Mouse (Mus musculus): ENCODE results near the gene Sucla2. TPM values are rescaled to one million over a fixed set of nuclear protein-coding genes. Genes with fewer than 3 reads are reported as not detected.

Gene Sucla2
- total RNA-seq (2014; rRNA removed) = 137 and 183 TPM in 2 replicates
- polyA plus RNA-seq (2012; rRNA removed) = 36.5 and 38.1 TPM in 2 replicates

DNA sequence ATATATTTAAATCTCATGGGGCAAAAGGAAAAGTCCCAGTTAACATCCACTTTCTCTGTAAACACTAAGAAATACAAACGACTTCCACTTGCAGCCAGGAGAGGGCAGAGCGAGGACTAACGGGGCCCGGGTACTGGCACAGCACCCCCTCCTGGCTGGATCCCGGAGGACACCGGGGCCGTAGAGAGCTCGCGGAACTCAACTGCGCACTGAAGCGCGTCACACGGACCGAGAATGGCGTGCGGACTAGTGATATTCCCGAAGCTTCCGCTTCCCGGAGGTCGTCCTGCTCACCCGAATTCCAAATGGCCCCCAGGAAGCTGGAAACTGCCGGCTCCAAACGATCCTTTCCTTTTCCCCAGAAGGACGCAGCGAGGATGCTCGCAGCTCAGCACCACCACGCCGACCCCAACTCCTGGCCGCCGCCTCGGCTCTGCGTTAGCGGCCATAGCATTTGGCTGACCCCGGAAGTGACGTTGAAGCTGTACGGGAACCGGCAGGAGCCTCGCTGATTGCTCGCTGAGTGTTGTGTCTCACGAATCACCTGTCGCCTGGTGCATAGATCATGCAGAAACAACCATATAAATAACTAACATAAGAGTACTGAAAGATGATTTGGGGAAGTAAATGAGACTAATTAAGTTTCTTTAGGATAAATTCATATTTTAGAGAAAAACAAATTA is at the start of gene Sucla2:
Gene Sucla2, plus strand, starts transcription at position 554 of the 683 bp plus-strand sequence.
- Histone ChIP-seq H3K4me3 (ENCODE audit: insufficient read depth, low read depth, low read length) (peak within 1 kb of the TSS; percentile 63), H3K36me3 (ENCODE audit: control insufficient read depth, insufficient read depth, low read length) (no peaks in the 10 kb centered on the region), H3K9ac (ENCODE audit: low read depth, low read length) (peak within 1 kb of the TSS; percentile 63), H3K27ac (replicated peaks; ENCODE audit: insufficient read depth, low read depth, low read length) (peak within 1 kb of the TSS; percentile 92), H3K4me1 (ENCODE audit: control insufficient read depth, insufficient read depth, low read length) (peaks cover 2% of the 10 kb centered on the region; the same call in 1 of the 2 replicates), H3K79me2 (ENCODE audit: control insufficient read depth, insufficient read depth, low read length) (no peaks in the 10 kb centered on the region), H3K27me3 (ENCODE audit: control insufficient read depth, insufficient read depth, low read length) (no peaks in the 10 kb centered on the region)
- no peak for TF ChIP-seq POLR2A (IDR thresholded peaks at IDR 0.05; ENCODE audit: extremely low read depth, insufficient read depth, low read length)
- peak; percentile 99 for TF ChIP-seq CTCF (IDR thresholded peaks at IDR 0.05; ENCODE audit: low read depth, low read length)
- WGBS = under 1% methylated on average over 41 of the region's 41 CpGs
- peak; percentile 86 for DNase-seq (ENCODE audit: extremely low read depth, low read depth, low spot score)

- Histone ChIP-seq H3K36me3 (ENCODE audit: control insufficient read depth, insufficient read depth, low read length) (no peaks in the 10 kb centered on the region), H3K4me3 (ENCODE audit: insufficient read depth, low read depth, low read length) (no peak overlapping the region), H3K79me2 (ENCODE audit: control insufficient read depth, insufficient read depth, low read length) (no peaks in the 10 kb centered on the region), H3K9ac (ENCODE audit: low read depth, low read length) (no peak overlapping the region), H3K4me1 (ENCODE audit: control insufficient read depth, insufficient read depth, low read length) (peaks cover 10% of the 10 kb centered on the region), H3K27ac (replicated peaks; ENCODE audit: insufficient read depth, low read depth, low read length) (0 out of 2 replicates have a peak overlapping the region, but pooled peaks have one; percentile 22), H3K27me3 (ENCODE audit: control insufficient read depth, insufficient read depth, low read length) (no peaks in the 10 kb centered on the region)
- DNase-seq (ENCODE audit: extremely low read depth, low read depth, low spot score) = peak; percentile 21
- WGBS = 69% methylated on average over 7 of the region's 7 CpGs
- TF ChIP-seq POLR2A (IDR thresholded peaks at IDR 0.05; ENCODE audit: extremely low read depth, insufficient read depth, low read length) = no peak
- no peak for TF ChIP-seq CTCF (IDR thresholded peaks at IDR 0.05; ENCODE audit: low read depth, low read length)
Observed at GRCm38 (mm10) chr14:73475506-73475905, 49.6 kb upstream of the Sucla2 start.

GRCm38 (mm10) chr14:73476361-73476934 is 48.7 kb upstream of the Sucla2 start:
- Histone ChIP-seq H3K27ac (replicated peaks; ENCODE audit: insufficient read depth, low read depth, low read length) (no peak overlapping the region), H3K36me3 (ENCODE audit: control insufficient read depth, insufficient read depth, low read length) (no peaks in the 10 kb centered on the region), H3K4me3 (ENCODE audit: insufficient read depth, low read depth, low read length) (no peak overlapping the region), H3K9ac (ENCODE audit: low read depth, low read length) (no peak overlapping the region), H3K27me3 (ENCODE audit: control insufficient read depth, insufficient read depth, low read length) (no peaks in the 10 kb centered on the region), H3K79me2 (ENCODE audit: control insufficient read depth, insufficient read depth, low read length) (no peaks in the 10 kb centered on the region), H3K4me1 (ENCODE audit: control insufficient read depth, insufficient read depth, low read length) (peaks cover 10% of the 10 kb centered on the region)
- no peak for TF ChIP-seq CTCF (IDR thresholded peaks at IDR 0.05; ENCODE audit: low read depth, low read length)
- TF ChIP-seq POLR2A (IDR thresholded peaks at IDR 0.05; ENCODE audit: extremely low read depth, insufficient read depth, low read length) = no peak
- 92% methylated on average over 8 of the region's 8 CpGs for WGBS
- no peak for DNase-seq (ENCODE audit: extremely low read depth, low read depth, low spot score)

DNA sequence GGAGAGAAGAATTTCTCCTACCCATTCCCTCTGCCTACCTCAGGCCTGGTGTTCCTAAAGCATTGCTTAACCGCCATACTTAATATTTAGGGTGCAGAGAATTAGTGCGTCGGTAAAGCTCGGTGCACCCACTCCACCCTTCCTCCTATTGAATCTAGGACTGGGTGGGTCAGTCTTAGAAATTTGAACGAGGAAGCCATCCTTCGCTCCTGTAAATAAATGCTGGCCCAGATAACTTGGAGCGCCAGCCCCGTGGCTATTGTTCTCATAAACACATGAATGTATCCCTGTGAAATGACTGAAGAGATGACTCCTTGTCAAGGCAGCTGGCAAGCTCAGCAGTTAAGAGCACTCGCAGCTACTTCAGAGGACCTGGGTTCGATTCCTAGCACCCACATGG is 48.0 kb upstream of the Sucla2 start:
- 95% methylated on average over 10 of the region's 10 CpGs for WGBS
- Histone ChIP-seq H3K27ac (replicated peaks; ENCODE audit: insufficient read depth, low read depth, low read length) (no peak overlapping the region), H3K4me3 (ENCODE audit: insufficient read depth, low read depth, low read length) (no peak overlapping the region), H3K27me3 (ENCODE audit: control insufficient read depth, insufficient read depth, low read length) (no peaks in the 10 kb centered on the region), H3K36me3 (ENCODE audit: control insufficient read depth, insufficient read depth, low read length) (no peaks in the 10 kb centered on the region), H3K9ac (ENCODE audit: low read depth, low read length) (no peak overlapping the region), H3K79me2 (ENCODE audit: control insufficient read depth, insufficient read depth, low read length) (no peaks in the 10 kb centered on the region), H3K4me1 (ENCODE audit: control insufficient read depth, insufficient read depth, low read length) (peaks cover 10% of the 10 kb centered on the region)
- TF ChIP-seq CTCF (IDR thresholded peaks at IDR 0.05; ENCODE audit: low read depth, low read length) (no peak), POLR2A (IDR thresholded peaks at IDR 0.05; ENCODE audit: extremely low read depth, insufficient read depth, low read length) (no peak)
- no peak for DNase-seq (ENCODE audit: extremely low read depth, low read depth, low spot score)

DNA sequence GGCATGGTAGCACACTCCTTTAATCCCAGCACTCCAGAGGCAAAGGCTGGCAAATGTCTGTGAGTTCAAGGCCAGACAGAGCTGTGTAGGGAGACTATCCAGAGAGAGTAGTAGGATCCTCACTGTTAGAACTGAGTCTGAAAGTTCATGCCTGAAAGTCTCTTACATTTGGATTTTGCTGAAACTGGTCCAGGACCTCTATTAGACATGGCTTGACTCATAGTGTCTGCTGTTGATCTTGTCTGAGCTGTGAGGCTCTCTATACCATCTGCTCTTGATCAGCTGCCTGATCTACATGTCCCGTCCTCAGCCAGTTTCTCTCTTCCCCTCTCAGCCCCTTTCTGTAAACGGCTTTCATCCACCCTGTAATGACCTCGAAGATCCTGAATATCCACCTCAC is 46.8 kb upstream of the Sucla2 start:
- Histone ChIP-seq H3K27ac (replicated peaks; ENCODE audit: insufficient read depth, low read depth, low read length) (no peak overlapping the region), H3K4me3 (ENCODE audit: insufficient read depth, low read depth, low read length) (no peak overlapping the region), H3K4me1 (ENCODE audit: control insufficient read depth, insufficient read depth, low read length) (peaks cover 10% of the 10 kb centered on the region), H3K79me2 (ENCODE audit: control insufficient read depth, insufficient read depth, low read length) (no peaks in the 10 kb centered on the region), H3K9ac (ENCODE audit: low read depth, low read length) (no peak overlapping the region), H3K27me3 (ENCODE audit: control insufficient read depth, insufficient read depth, low read length) (no peaks in the 10 kb centered on the region), H3K36me3 (ENCODE audit: control insufficient read depth, insufficient read depth, low read length) (no peaks in the 10 kb centered on the region)
- DNase-seq (ENCODE audit: extremely low read depth, low read depth, low spot score) = no peak
- TF ChIP-seq CTCF (IDR thresholded peaks at IDR 0.05; ENCODE audit: low read depth, low read length) = no peak
- TF ChIP-seq POLR2A (IDR thresholded peaks at IDR 0.05; ENCODE audit: extremely low read depth, insufficient read depth, low read length) = no peak
- WGBS = 94% methylated on average over 3 of the region's 3 CpGs

DNA sequence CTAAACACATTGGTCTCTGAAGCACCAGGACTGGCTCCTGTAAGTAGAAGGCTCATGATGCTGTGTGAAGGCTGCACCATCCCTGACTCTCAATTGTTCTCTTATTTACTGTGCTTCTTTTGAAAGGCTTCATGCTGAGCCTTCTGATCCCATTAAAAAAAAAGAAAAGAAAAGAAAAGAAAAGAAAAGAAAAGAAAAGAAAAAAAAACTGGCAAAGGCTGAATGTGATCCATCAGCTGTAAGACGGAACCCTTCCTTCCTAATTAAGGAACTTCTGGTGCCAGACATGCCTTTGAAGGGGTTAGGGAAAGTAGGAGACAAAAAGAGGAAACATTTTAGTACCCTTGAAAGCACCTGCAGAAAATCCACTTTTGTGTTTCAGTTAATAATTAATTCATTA is 45.3 kb upstream of the Sucla2 start:
- TF ChIP-seq CTCF (IDR thresholded peaks at IDR 0.05; ENCODE audit: low read depth, low read length) (no peak), POLR2A (IDR thresholded peaks at IDR 0.05; ENCODE audit: extremely low read depth, insufficient read depth, low read length) (no peak)

More for the DNA sequence above, 45.3 kb upstream of the Sucla2 start:
- H3K4me3 ChIP-seq (ENCODE audit: insufficient read depth, low read depth, low read length) = no peak overlapping the region
- no peaks in the 10 kb centered on the region for H3K36me3 ChIP-seq (ENCODE audit: control insufficient read depth, insufficient read depth, low read length)
- no peak overlapping the region for H3K9ac ChIP-seq (ENCODE audit: low read depth, low read length)
- no peak overlapping the region for H3K27ac ChIP-seq (replicated peaks; ENCODE audit: insufficient read depth, low read depth, low read length)
- H3K4me1 ChIP-seq (ENCODE audit: control insufficient read depth, insufficient read depth, low read length) = peaks cover 1% of the 10 kb centered on the region; the same call in 1 of the 2 replicates
- no peaks in the 10 kb centered on the region for H3K79me2 ChIP-seq (ENCODE audit: control insufficient read depth, insufficient read depth, low read length)
- DNase-seq (ENCODE audit: extremely low read depth, low read depth, low spot score) = no peak
- 87% methylated on average over 1 of the region's 1 CpGs for WGBS
- no peaks in the 10 kb centered on the region for H3K27me3 ChIP-seq (ENCODE audit: control insufficient read depth, insufficient read depth, low read length)

All from liver, adult 2 months (tissue).